Mouse (Mus musculus) granulocyte monocyte progenitor cell, adult 5-6 weeks (primary cell): ENCODE measurements around the gene Fbxw20. TPM values are rescaled to one million over a fixed set of nuclear protein-coding genes. Genes with fewer than 3 reads are reported as not detected.
A peak's percentile ranks its signal among the peaks of the same experiment; 100 is the strongest.
"Not testable (repeated sequence)": the region's sequence is repeated elsewhere in the genome, so short reads cannot be mapped to it uniquely, and the experiment has no call there.

Source experiments
- ATAC-seq: replicated peaks from 2 replicates; pipeline ENCODE4 v1.8.0; 2016; ENCODE audit warnings: mild to moderate bottlenecking, moderate TSS enrichment, inconsistent platforms; ENCODE audit not compliant: poor library complexity, severe bottlenecking
- total RNA-seq, 2 experiments: library from RNA; stranded (forward) in 1 of 2; stranded (reverse) in 1 of 2; fragments of 200-712, 200-1000 nt in 1 of 2; fragments of >200 nt in 1 of 2; fragmentation: Nextera tagmentation in 1 of 2; gene quantifications; 2 replicates each; pipeline ENCODE4 v1.2.3; 2014 to 2017

Gene Fbxw20
- total RNA-seq (2014; fragmentation: Nextera tagmentation) (not detected in 2 replicates), total RNA-seq (2017) (not detected in 2 replicates)

DNA sequence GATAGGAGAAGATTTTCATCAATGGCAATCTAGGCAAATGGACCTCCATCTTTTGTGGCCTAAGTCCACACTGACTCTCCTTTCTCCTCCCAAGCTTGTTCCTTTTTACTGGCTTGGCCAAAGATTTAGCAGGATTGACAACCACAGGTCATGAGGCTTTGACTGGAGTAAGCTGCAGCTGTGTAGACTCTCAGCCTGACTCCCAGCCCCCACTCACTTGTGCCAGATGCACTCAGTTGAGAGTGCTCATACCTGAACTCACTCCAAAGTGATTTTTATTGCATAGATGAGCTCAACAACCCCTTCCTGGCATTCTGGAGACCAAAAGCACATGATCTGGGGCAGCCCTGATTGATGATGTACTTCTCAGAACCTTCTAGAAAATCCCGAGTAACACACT is at the start of gene Fbxw20:
Fbxw20 (minus strand) TSS at position 101 of the 400 bp plus-strand sequence.
- ATAC-seq = no peak

DNA sequence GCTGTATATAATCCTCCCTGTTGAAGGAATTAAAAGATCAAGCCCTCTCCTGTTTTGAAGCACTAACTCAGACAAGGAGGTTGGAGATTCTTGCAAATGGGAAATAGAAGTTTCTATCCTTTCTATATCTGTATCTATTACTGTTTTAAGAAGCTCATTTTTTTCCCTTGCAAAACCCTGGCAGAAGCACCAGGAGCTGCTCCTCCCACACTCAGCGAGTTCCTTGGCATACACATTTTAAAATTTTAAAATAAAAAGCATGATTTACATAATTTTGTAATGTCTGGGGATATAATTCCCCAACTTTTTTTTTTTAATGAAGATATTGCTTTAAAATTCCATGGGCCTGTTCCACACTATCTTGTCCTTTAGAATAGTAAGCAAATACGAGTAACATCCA is 28.5 kb upstream of the Fbxw20 start:
- ATAC-seq = no peak

DNA sequence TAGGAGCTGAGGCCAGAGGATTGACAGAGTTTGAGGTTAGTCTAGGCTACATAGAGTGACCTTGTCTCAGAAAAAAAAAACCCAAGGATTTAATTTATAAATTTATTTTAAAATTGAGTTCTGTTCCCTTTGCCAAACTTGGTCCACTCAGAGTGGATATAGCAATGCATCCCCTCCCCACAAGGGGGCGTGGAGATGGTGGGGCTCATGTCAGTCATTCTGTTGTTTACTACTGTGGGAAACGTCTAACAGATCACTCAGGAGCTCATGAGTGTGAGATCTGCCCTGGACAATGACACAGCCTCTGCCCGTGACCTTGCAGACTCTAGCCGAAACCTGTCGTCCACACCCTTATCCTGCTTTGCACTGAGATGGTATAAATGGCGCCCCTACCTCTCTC is 16.1 kb downstream of the Fbxw20 start:
- ATAC-seq = no peak

DNA sequence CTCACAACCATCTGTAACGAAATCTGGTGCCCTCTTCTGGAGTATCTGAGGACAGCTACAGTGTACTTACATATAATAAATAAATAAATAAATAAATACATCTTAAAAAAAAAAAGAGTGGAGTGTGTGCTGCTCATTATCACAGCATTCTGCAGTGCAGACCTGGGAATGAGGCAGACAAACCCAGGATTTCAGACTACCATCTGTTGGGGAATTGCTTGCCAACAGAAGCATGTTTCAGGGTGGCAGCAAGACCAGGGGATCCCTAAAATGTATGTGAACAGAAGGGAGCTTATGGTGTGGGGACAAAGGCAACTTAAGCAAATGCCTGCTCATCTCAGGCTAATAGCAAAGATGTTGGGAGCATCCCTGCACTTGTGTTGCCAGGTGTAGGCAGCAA is 33.2 kb downstream of the Fbxw20 start:
- ATAC-seq = not testable (repeated sequence)

DNA sequence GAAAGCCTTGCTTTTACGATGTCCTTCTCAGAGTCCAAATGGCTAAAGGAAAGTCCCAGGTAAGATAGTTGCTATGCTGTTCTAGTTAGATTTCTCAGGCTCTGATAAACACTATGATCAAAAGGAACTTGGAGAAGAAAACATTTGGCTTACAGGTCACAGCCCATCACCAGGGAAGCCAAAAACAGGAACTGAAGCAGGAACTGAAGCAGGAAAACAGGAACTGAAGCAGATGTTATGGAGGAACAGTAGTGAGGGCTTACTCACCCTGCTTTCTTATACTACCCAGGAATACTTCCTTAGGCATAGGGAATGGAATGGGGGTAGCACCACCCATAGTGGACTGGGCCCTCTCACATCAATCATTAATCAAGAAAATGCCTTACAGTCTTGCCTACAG is 34.2 kb downstream of the Fbxw20 start:
- peak; percentile 73 for ATAC-seq

DNA sequence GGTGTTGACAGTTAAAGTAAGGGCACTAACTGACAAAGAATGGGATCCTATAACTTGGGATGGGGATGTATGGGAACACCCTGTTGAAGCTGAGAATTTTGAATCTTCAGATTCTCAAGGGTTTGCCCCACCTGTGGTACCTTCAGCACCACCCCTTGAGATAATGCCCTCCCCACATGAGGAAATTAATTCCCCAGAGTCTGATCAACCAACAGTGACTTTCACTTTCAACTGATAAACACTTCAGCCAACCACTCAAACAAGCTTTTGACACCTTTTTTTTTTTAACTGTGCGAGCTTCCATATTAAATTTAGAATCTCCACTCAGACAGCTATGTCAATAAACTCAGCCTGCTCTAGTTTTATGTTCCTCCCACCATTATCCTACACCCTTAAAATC is 35.2 kb downstream of the Fbxw20 start:
- ATAC-seq = no peak

DNA sequence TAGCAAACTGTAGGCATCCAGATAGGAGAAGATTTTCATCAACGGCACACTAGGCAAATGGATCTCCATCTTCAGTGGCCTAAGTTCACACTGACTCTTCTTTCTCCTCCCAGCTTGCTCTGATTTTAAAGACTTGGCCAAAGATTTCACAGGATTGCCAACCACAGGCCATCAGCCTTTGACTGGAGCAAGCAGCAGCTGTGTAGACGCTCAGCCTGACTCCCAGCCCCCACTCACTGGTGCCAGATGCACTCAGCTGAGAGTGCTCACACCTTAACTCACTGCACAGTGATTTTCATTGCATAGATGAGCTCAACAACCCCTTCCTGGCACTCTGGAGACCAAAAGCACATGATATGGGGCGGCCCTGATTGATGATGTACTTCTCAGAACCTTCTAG is 38.7 kb downstream of the Fbxw20 start, which contains the start of gene Fbxw13:
Fbxw13 (minus strand) TSS at position 101 of the 400 bp plus-strand sequence.
- not testable (repeated sequence) for ATAC-seq

DNA sequence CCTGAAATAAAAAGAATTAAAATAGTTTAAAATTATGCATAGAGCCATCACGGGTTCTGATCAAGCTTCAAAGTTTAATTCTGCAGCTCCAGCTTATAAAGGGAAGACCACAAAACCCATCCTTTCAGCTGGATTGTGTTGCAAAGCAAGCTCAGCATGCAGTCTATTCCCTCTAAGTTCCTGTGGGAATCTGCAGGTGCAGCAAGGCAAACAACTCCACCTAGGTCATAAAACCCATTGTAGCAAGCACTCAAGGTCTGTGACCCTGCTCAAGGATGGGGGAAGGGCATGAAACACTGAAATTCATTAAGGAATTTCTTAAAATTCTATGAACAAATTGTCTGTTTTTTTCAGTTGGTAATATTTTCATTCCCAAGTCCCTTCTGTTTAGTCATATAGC is 57.3 kb downstream of the Fbxw20 start:
- ATAC-seq = no peak

DNA sequence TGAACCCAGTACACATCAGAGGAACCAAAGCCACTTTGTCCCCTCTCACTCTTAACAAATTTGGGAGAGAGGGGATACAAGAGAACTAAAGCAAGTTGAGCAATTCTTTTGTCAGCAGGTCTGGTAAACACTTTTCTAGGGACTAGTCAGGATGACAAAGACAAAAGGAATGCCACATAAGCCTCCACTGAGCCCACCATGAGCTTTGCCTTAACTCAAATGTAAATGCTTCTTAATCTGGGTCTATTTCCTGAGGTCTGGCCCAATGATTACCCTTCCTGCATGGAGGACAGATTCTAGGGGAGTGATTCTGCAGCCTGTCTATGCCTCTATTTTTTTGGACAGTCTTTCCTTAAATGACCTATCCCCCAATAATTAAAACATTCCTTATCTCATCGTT is 58.3 kb downstream of the Fbxw20 start:
- no peak for ATAC-seq

Other genes with a start within 250 kb of the Fbxw20 start
- gene Ucn2, start 248.7 kb downstream of the Fbxw20 start, total RNA-seq (2014; fragmentation: Nextera tagmentation) = 0.41 TPM in 1 of 2 replicates, not detected in the other
- not detected in 2 replicates for gene Ucn2, start 248.7 kb downstream of the Fbxw20 start, total RNA-seq (2017)
- gene Pfkfb4, start 243.0 kb downstream of the Fbxw20 start, total RNA-seq (2014; fragmentation: Nextera tagmentation) = 6.9 and 8.4 TPM in 2 replicates
- gene Pfkfb4, start 243.0 kb downstream of the Fbxw20 start, total RNA-seq (2017) = 6.7 and 9.5 TPM in 2 replicates
- 56.8 and 75.0 TPM in 2 replicates for gene Shisa5, start 196.2 kb downstream of the Fbxw20 start, total RNA-seq (2014; fragmentation: Nextera tagmentation)
- gene Shisa5, start 196.2 kb downstream of the Fbxw20 start, total RNA-seq (2017) = 54.4 and 80.8 TPM in 2 replicates
- 23.5 and 32.3 TPM in 2 replicates for gene Trex1, start 175.0 kb downstream of the Fbxw20 start, total RNA-seq (2014; fragmentation: Nextera tagmentation)
- gene Trex1, start 175.0 kb downstream of the Fbxw20 start, total RNA-seq (2017) = 17.1 and 17.8 TPM in 2 replicates
- gene Atrip, start 160.6 kb downstream of the Fbxw20 start, total RNA-seq (2014; fragmentation: Nextera tagmentation) = 13.5 and 26.7 TPM in 2 replicates
- 22.2 and 30.6 TPM in 2 replicates for gene Atrip, start 160.6 kb downstream of the Fbxw20 start, total RNA-seq (2017)
- 8.3 and 9.6 TPM in 2 replicates for gene Ccdc51, start 152.3 kb downstream of the Fbxw20 start, total RNA-seq (2014; fragmentation: Nextera tagmentation)
- gene Ccdc51, start 152.3 kb downstream of the Fbxw20 start, total RNA-seq (2017) = 11.6 and 18.0 TPM in 2 replicates
- gene Tma7, start 152.2 kb downstream of the Fbxw20 start, total RNA-seq (2014; fragmentation: Nextera tagmentation) = 391 and 511 TPM in 2 replicates
- 153 and 178 TPM in 2 replicates for gene Tma7, start 152.2 kb downstream of the Fbxw20 start, total RNA-seq (2017)
- gene Plxnb1, start 139.4 kb downstream of the Fbxw20 start, total RNA-seq (2014; fragmentation: Nextera tagmentation) = not detected in 2 replicates
- not detected in 2 replicates for gene Plxnb1, start 139.4 kb downstream of the Fbxw20 start, total RNA-seq (2017)
- gene Fbxw21, start 72.7 kb downstream of the Fbxw20 start, total RNA-seq (2014; fragmentation: Nextera tagmentation) = not detected in 2 replicates
- gene Fbxw21, start 72.7 kb downstream of the Fbxw20 start, total RNA-seq (2017) = not detected in 2 replicates
- gene Fbxw13, start 38.8 kb downstream of the Fbxw20 start, total RNA-seq (2014; fragmentation: Nextera tagmentation) = not detected in 2 replicates
- gene Fbxw13, start 38.8 kb downstream of the Fbxw20 start, total RNA-seq (2017) = not detected in 2 replicates
- gene Fbxw14, start 52.9 kb upstream of the Fbxw20 start, total RNA-seq (2014; fragmentation: Nextera tagmentation) = not detected in 2 replicates
- gene Fbxw14, start 52.9 kb upstream of the Fbxw20 start, total RNA-seq (2017) = not detected in 2 replicates
- gene Fbxw28, start 104.9 kb upstream of the Fbxw20 start, total RNA-seq (2014; fragmentation: Nextera tagmentation) = not detected in 2 replicates
- not detected in 2 replicates for gene Fbxw28, start 104.9 kb upstream of the Fbxw20 start, total RNA-seq (2017)
- not detected in 2 replicates for gene Fbxw22, start 169.5 kb upstream of the Fbxw20 start, total RNA-seq (2014; fragmentation: Nextera tagmentation)
- gene Fbxw22, start 169.5 kb upstream of the Fbxw20 start, total RNA-seq (2017) = not detected in 2 replicates
- not detected in 2 replicates for gene Fbxw16, start 214.4 kb upstream of the Fbxw20 start, total RNA-seq (2014; fragmentation: Nextera tagmentation)
- gene Fbxw16, start 214.4 kb upstream of the Fbxw20 start, total RNA-seq (2017) = not detected in 2 replicates